Mouse (Mus musculus) midbrain, embryonic 12.5 days (tissue): Measurements from ENCODE around the gene Olfr1053. TPM values are rescaled to one million over a fixed set of nuclear protein-coding genes. Genes with fewer than 3 reads are reported as not detected.
"Not testable (repeated sequence)": the region's sequence is repeated elsewhere in the genome, so short reads cannot be mapped to it uniquely, and the experiment has no call there.

Experiments used
- ATAC-seq: fragments of 200-750 bp; cut with Nextera tagmentation; 2 replicates; pipeline ENCODE4 v1.8.0; 2017; ENCODE audit warnings: low read depth, moderate TSS enrichment, moderate library complexity; ENCODE audit not compliant: low FRiP score
- H3K27ac ChIP-seq: fragments of 300-500 bp; sonication (generic); replicated peaks from 2 replicates; pipeline ENCODE4 v1.5.1; 2016; ENCODE audit warnings: mild to moderate bottlenecking
- H3K27me3 ChIP-seq: fragments of 300-500 bp; sonication (generic); 2 replicates; pipeline ENCODE4 v1.6.1; 2016; ENCODE audit warnings: mild to moderate bottlenecking
- H3K36me3 ChIP-seq: fragments of 300-500 bp; sonication (generic); 2 replicates; pipeline ENCODE4 v1.6.1; 2016
- H3K4me1 ChIP-seq: fragments of 300-500 bp; sonication (generic); 2 replicates; pipeline ENCODE4 v1.6.1; 2016
- H3K4me2 ChIP-seq: fragments of 300-500 bp; sonication (generic); replicated peaks from 2 replicates; pipeline ENCODE4 v1.6.1; 2016; ENCODE audit warnings: mild to moderate bottlenecking, moderate library complexity
- H3K4me3 ChIP-seq: fragments of 300-500 bp; sonication (generic); 2 replicates; pipeline ENCODE4 v1.5.1; 2016; ENCODE audit warnings: mild to moderate bottlenecking
- H3K9ac ChIP-seq: fragments of 300-500 bp; sonication (generic); replicated peaks from 2 replicates; pipeline ENCODE4 v1.6.1; 2016; ENCODE audit warnings: mild to moderate bottlenecking, moderate library complexity
- H3K9me3 ChIP-seq: fragments of 300-500 bp; sonication (generic); 2 replicates; pipeline ENCODE4 v1.6.1; 2016; ENCODE audit warnings: mild to moderate bottlenecking
- WGBS: fragments of 180-500 bp; shearing (Covaris S2); methylation state at CpG from one replicate; pipeline ENCODE4 v1.1.7; 2016; 5-methylcytosine and 5-hydroxymethylcytosine counted together
- polyA plus RNA-seq: library from polyadenylated mRNA; unstranded; fragments of >200 nt; fragmentation: Nextera tagmentation; extraction: Ambion mirVana; gene quantifications from 2 replicates; pipeline ENCODE4 v1.2.1, GENCODE M21; 2016

The Olfr1053 gene
- polyA plus RNA-seq, result not detected in 2 replicates

GRCm38 (mm10) chr2:86315184-86315583, at the start of gene Olfr1053:
Gene Olfr1053 (minus strand): TSS chr2:86315284.
- Histone ChIP-seq H3K9ac (no peak within 1 kb of the TSS), H3K4me1 (no peaks in the 10 kb centered on the region), H3K36me3 (no peaks in the 10 kb centered on the region), H3K4me3 (no peak within 1 kb of the TSS), H3K9me3 (no peaks in the 10 kb centered on the region), H3K27me3 (no peaks in the 10 kb centered on the region), H3K27ac (no peak within 1 kb of the TSS), H3K4me2 (no peak within 1 kb of the TSS)
- WGBS, result 70% methylated on average over 3 of the region's 3 CpGs
- ATAC-seq, result no peak

GRCm38 (mm10) chr2:86362369-86362768, 47.3 kb upstream of the Olfr1053 start, which contains the start of gene Olfr1056:
Gene Olfr1056 (minus strand): TSS chr2:86362469.
- no peaks in the 10 kb centered on the region for H3K27me3 ChIP-seq
- no peak within 1 kb of the TSS for H3K4me2 ChIP-seq
- no peak within 1 kb of the TSS for H3K27ac ChIP-seq
- no peak within 1 kb of the TSS for H3K9ac ChIP-seq
- no peaks in the 10 kb centered on the region for H3K4me1 ChIP-seq
- H3K4me3 ChIP-seq, result no peak within 1 kb of the TSS
- H3K9me3 ChIP-seq, result no peaks in the 10 kb centered on the region
- no peaks in the 10 kb centered on the region for H3K36me3 ChIP-seq
- ATAC-seq, result no peak

- H3K27ac ChIP-seq, H3K36me3 ChIP-seq, H3K27me3 ChIP-seq, H3K4me1 ChIP-seq, ATAC-seq, H3K4me3 ChIP-seq, H3K9me3 ChIP-seq, H3K9ac ChIP-seq, H3K4me2 ChIP-seq: not testable (repeated sequence)
- 97% methylated on average over 1 of the region's 1 CpGs for WGBS
Measured at GRCm38 (mm10) chr2:86351751-86352150, 36.7 kb upstream of the Olfr1053 start.

GRCm38 (mm10) chr2:86350184-86350583, 35.1 kb upstream of the Olfr1053 start, which contains the start of gene Olfr1055:
Gene Olfr1055 (minus strand): TSS chr2:86350284.
- Histone ChIP-seq H3K4me3 (no peak within 1 kb of the TSS), H3K27ac (no peak within 1 kb of the TSS), H3K9me3 (no peaks in the 10 kb centered on the region), H3K4me2 (no peak within 1 kb of the TSS), H3K9ac (no peak within 1 kb of the TSS), H3K36me3 (no peaks in the 10 kb centered on the region), H3K4me1 (no peaks in the 10 kb centered on the region), H3K27me3 (no peaks in the 10 kb centered on the region)
- no peak for ATAC-seq
- WGBS, result 92% methylated on average over 5 of the region's 5 CpGs

- Histone ChIP-seq H3K4me3 (no peak within 1 kb of the TSS), H3K4me1 (no peaks in the 10 kb centered on the region), H3K36me3 (no peaks in the 10 kb centered on the region), H3K27me3 (no peaks in the 10 kb centered on the region), H3K9ac (no peak within 1 kb of the TSS), H3K9me3 (no peaks in the 10 kb centered on the region), H3K27ac (no peak within 1 kb of the TSS), H3K4me2 (no peak within 1 kb of the TSS)
- WGBS, result 92% methylated on average over 3 of the region's 3 CpGs
- ATAC-seq, result no peak
Measured at GRCm38 (mm10) chr2:86335333-86335732, 20.2 kb upstream of the Olfr1053 start, which contains the start of gene Olfr1054. Gene Olfr1054 (minus strand): TSS chr2:86335433.

GRCm38 (mm10) chr2:86292155-86292554, 22.9 kb downstream of the Olfr1053 start, which contains the start of gene Olfr1052:
Gene Olfr1052 (plus strand): TSS chr2:86292455.
- no peaks in the 10 kb centered on the region for H3K4me1 ChIP-seq
- no peaks in the 10 kb centered on the region for H3K9me3 ChIP-seq
- H3K27ac ChIP-seq, result no peak within 1 kb of the TSS
- ATAC-seq, result no peak
- no peak within 1 kb of the TSS for H3K4me3 ChIP-seq
- H3K4me2 ChIP-seq, result no peak within 1 kb of the TSS
- no peaks in the 10 kb centered on the region for H3K27me3 ChIP-seq
- no peaks in the 10 kb centered on the region for H3K36me3 ChIP-seq
- H3K9ac ChIP-seq, result no peak within 1 kb of the TSS

GRCm38 (mm10) chr2:86278988-86279387, 36.1 kb downstream of the Olfr1053 start, which contains the start of gene Olfr1051:
Gene Olfr1051 (minus strand): TSS chr2:86279088.
- H3K4me1 ChIP-seq, ATAC-seq, H3K27ac ChIP-seq: not testable (repeated sequence)

More at GRCm38 (mm10) chr2:86278988-86279387, 36.1 kb downstream of the Olfr1053 start, which contains the start of gene Olfr1051:
- not testable (repeated sequence) for H3K4me3 ChIP-seq, H3K4me2 ChIP-seq, H3K9ac ChIP-seq, H3K36me3 ChIP-seq, H3K9me3 ChIP-seq, H3K27me3 ChIP-seq

Other genes starting within 250 kb of the Olfr1053 start
- gene Olfr1036, start 241.3 kb downstream of the Olfr1053 start, polyA plus RNA-seq, result not detected in 2 replicates
- not detected in 2 replicates for gene Olfr1037, start 227.9 kb downstream of the Olfr1053 start, polyA plus RNA-seq
- gene Olfr1039, start 179.4 kb downstream of the Olfr1053 start, polyA plus RNA-seq, result not detected in 2 replicates
- gene Olfr1040, start 168.6 kb downstream of the Olfr1053 start, polyA plus RNA-seq, result not detected in 2 replicates
- gene Olfr1042, start 153.4 kb downstream of the Olfr1053 start, polyA plus RNA-seq, result not detected in 2 replicates
- not detected in 2 replicates for gene Olfr1043, start 147.8 kb downstream of the Olfr1053 start, polyA plus RNA-seq
- not detected in 2 replicates for gene Olfr1044, start 137.5 kb downstream of the Olfr1053 start, polyA plus RNA-seq
- gene Olfr52, start 129.6 kb downstream of the Olfr1053 start, polyA plus RNA-seq, result not detected in 2 replicates
- not detected in 2 replicates for gene Olfr1045, start 112.3 kb downstream of the Olfr1053 start, polyA plus RNA-seq
- not detected in 2 replicates for gene Olfr1046, start 96.0 kb downstream of the Olfr1053 start, polyA plus RNA-seq
- gene Olfr1047, start 83.9 kb downstream of the Olfr1053 start, polyA plus RNA-seq, result not detected in 2 replicates
- gene Olfr1048, start 75.0 kb downstream of the Olfr1053 start, polyA plus RNA-seq, result not detected in 2 replicates
- not detected in 2 replicates for gene Olfr1049, start 57.0 kb downstream of the Olfr1053 start, polyA plus RNA-seq
- not detected in 2 replicates for gene Olfr1051, start 36.2 kb downstream of the Olfr1053 start, polyA plus RNA-seq
- gene Olfr1052, start 22.8 kb downstream of the Olfr1053 start, polyA plus RNA-seq, result not detected in 2 replicates
- gene Olfr1054, start 20.1 kb upstream of the Olfr1053 start, polyA plus RNA-seq, result not detected in 2 replicates
- gene Olfr1055, start 35.0 kb upstream of the Olfr1053 start, polyA plus RNA-seq, result not detected in 2 replicates
- gene Olfr1056, start 47.2 kb upstream of the Olfr1053 start, polyA plus RNA-seq, result not detected in 2 replicates
- not detected in 2 replicates for gene Olfr1057, start 63.1 kb upstream of the Olfr1053 start, polyA plus RNA-seq
- gene Olfr1058, start 73.3 kb upstream of the Olfr1053 start, polyA plus RNA-seq, result not detected in 2 replicates
- gene Olfr1061, start 98.8 kb upstream of the Olfr1053 start, polyA plus RNA-seq, result not detected in 2 replicates
- gene Olfr1062, start 111.5 kb upstream of the Olfr1053 start, polyA plus RNA-seq, result not detected in 2 replicates
- gene Olfr1065, start 135.3 kb upstream of the Olfr1053 start, polyA plus RNA-seq, result not detected in 2 replicates
- gene Olfr1066, start 141.0 kb upstream of the Olfr1053 start, polyA plus RNA-seq, result not detected in 2 replicates
- not detected in 2 replicates for gene Olfr228, start 172.1 kb upstream of the Olfr1053 start, polyA plus RNA-seq
- not detected in 2 replicates for gene Olfr1076, start 193.2 kb upstream of the Olfr1053 start, polyA plus RNA-seq
- not detected in 2 replicates for gene Olfr1079, start 227.2 kb upstream of the Olfr1053 start, polyA plus RNA-seq
- not detected in 2 replicates for gene Olfr1080, start 243.0 kb upstream of the Olfr1053 start, polyA plus RNA-seq